Mouse (Mus musculus) adrenal gland, postnatal 14 days (tissue): ENCODE data around the gene Uri1. TPM values are rescaled to one million over a fixed set of nuclear protein-coding genes. Genes with fewer than 3 reads are reported as not detected.

Experiments
- DNase-seq: peaks from one replicate; pipeline ENCODE4 v3.0.0; 2021; ENCODE audit warnings: mixed read lengths
- long read RNA-seq, 2 experiments: library from polyadenylated mRNA; stranded (forward); transcript quantifications; one replicate each; pipeline ENCODE4 v2.0.0; 2021
- total RNA-seq: library from RNA; stranded (reverse); gene quantifications from 2 replicates; pipeline ENCODE4 v1.2.3, GENCODE M21; 2021

The Uri1 gene
- total RNA-seq = 50.8 and 62.0 TPM in 2 replicates
- long read RNA-seq, experiment 1, transcript Uri1-201 (11 exons, 3,441 nt) = major isoform, 129 of 165 reads
- long read RNA-seq, experiment 1, partial matches to known transcripts = 2 of 165 reads
- long read RNA-seq, experiment 1, other reads (novel, unspliced or antisense) = 34 of 165 reads
- long read RNA-seq, experiment 2, transcript Uri1-201 (11 exons, 3,441 nt) = major isoform, 99 of 117 reads
- long read RNA-seq, experiment 2, partial matches to known transcripts = 4 of 117 reads
- long read RNA-seq, experiment 2, other reads (novel, unspliced or antisense) = 14 of 117 reads

GRCm38 (mm10) chr7:38023451-38023850 is at the start of gene Uri1:
Gene Uri1, minus strand, starts transcription at chr7:38023551.
- no peak for DNase-seq

GRCm38 (mm10) chr7:38071065-38071464 is 47.7 kb upstream of the Uri1 start:
- DNase-seq = no peak

- DNase-seq = no peak
These were observed 47.3 kb upstream of the Uri1 start for GRCm38 (mm10) chr7:38070663-38071062.

- DNase-seq = no peak
These were observed 41.1 kb upstream of the Uri1 start for GRCm38 (mm10) chr7:38064431-38064830.

DNA sequence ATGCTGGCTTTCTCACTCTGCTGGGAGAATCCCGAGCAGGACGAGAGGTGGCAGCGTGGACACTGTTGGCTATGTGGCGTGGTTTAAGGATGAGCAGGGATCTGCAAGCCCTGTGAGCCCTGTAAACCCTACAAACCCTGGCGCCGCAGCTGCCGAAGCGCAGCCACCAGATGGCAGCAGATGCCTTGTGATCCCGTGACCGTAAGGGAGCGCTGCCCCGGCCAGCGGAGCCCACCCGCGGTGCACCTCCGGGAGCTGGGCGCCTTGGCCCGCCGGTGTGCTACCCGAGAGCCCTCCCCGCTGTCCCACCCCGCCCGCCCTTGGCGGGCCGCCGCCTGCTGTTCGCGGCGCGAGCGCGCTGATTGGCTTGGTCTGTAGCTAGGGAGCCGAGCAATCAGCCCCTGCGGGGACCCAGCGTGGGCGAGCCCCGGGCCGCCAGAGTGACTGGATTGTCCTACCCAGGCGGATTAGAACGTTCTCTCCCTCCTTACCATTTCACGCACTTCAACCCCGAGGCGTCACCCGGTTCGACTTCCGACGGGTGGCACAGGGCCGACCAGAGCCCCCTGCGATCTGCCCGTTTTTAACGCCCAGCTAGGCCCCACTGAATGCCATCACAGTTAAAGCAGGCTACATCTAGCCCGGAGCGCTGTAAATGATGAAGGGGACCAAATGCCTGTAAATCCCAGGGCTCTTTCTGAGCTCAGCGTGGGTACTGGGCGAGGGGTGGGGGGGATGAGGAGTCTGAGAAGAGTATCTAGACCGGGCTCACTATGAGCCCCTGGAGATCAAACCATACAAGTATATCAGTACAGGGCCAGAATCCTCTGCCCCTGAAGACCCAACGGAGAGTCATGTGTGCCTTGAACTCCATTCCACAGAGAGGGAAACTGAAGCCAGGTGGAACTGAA is 38.0 kb upstream of the Uri1 start:
- peak; percentile 92 for DNase-seq

GRCm38 (mm10) chr7:38059636-38060330 is 36.4 kb upstream of the Uri1 start:
- DNase-seq = no peak

- DNase-seq = no peak
These were observed 35.7 kb upstream of the Uri1 start for GRCm38 (mm10) chr7:38059096-38059495.

DNA sequence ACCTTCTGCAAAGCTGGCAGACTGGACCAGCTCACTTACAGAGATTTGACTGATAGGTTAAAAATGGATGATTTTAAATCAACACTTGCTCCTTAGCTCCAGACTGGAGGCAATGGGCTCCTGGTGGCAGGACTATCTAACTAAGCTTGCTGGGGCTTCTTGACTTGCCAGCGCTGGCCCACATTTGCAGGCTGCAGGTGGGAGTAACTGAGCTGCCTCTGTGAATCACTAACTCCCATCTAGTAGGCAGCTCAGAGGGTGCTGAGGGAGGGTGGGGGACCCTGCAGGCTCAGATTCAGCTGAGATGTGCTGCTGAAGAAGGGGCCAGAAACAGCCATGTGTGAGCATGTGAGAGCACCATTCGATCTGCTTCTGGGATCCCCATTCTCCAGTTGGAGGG is 32.6 kb upstream of the Uri1 start:
- DNase-seq = no peak

- DNase-seq = no peak
These were observed 30.9 kb upstream of the Uri1 start for GRCm38 (mm10) chr7:38054246-38054645.

DNA sequence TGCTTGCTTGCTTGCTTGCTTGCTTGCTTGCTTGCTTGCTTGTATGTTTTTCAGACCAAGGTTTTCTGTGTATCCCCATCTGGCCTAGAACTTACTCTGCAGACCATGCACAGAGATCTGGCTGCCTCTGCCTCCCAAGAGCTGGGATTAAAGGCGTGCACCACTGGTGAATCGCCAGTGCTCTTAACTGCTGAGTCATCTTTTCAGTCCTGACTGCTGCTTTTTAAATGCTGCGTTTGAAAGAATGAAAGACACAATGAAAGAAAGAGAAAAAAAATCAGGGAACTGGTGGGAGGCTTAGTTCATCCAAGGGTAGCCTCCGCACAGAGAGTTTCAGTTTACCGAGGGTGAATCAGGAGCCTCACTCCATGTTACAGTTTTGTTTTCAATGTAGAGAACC is 23.9 kb upstream of the Uri1 start:
- no peak for DNase-seq

DNA sequence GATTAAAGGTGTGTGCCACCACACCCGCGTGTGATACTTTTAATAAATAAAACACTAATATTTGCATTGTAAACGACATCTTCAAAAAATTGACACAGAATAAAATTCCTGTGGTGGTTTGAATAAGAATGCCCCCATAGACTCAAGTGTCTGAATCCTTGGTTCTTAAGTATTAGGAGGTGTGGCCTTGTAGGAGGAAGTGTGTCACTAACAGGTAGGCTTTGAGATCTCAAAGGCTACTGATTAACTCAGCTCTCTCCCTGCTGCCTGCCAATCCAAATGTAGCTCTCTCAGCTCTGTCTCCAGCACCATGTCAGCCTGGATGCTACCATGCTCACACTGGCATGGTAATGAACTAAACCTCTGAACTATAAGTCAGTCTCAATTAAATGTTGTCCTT is 17.9 kb upstream of the Uri1 start:
- DNase-seq = no peak

- no peak for DNase-seq
These were observed 14.2 kb upstream of the Uri1 start for GRCm38 (mm10) chr7:38037586-38037985.

- no peak for DNase-seq
These were observed 7.8 kb upstream of the Uri1 start for GRCm38 (mm10) chr7:38031183-38031582.

DNA sequence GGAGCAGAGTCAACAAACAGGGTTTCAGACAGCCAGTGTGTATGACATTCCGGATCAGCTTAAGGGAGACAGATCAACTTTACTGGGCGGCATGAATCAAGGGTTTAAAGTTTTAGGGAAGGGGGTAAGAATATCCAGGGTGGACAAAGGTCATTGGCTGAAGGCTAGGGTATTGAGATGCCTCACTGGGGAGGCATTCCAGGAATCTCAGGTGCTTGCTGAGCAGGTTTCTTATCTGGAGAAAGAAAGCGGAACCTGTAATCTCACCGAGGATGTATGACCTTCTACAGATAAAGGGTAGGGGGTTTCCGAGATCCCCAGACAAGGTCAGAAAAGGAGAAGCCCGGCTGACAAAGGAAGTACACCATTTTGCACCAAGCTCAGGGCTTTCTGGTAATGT is 7.3 kb upstream of the Uri1 start:
- no peak for DNase-seq

DNA sequence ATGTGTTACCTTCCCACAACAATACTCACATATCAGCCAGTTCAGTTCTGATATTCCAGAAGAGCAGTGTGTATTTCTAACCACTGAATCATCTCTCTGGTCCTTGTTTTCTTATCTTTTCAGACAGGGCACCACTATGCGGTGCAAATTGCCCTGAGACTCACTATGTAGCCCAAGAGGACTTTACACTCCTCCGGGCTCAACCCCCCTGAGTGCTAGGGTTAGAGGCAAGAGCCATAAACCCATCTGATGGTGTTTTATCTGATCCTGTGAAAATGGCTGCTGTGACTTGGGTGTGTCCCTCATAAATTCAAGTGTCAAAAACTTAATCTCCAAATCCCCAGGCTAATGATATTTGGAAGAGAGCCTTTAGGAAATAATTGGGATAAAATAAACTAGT is 6.6 kb upstream of the Uri1 start:
- no peak for DNase-seq

- no peak for DNase-seq
These were observed 5.7 kb upstream of the Uri1 start for GRCm38 (mm10) chr7:38029083-38029482.

DNA sequence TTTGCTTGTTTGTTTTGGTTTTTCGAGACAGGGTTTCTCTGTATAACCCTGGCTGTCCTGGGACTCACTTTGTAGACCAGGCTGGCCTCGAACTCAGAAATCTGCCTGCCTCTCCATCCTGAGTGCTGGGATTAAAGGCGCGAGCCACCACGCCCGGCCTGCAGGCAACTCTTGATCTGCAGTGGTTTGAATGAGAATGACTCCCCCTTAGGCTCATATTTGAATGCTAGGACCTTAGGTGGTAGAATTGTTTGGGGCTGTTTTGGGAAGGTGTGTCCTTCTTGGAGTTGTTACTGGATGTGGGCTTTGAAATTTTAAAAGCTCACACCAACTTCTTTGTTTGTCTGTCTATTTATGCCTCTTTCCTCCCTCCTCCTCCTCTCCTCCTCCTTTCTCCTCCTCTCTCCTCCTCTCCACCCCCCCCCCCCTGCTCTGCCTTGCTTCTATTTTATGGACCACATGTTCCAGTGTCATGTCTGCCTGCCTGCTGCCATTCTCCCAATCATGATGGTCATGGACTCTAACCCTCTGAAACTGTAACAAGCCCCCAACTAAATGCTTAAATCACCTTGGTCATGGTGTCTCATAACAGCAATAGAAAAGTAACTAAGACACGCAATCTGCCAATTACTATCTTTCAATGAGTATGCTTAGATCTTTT is 4.7 kb upstream of the Uri1 start:
- DNase-seq = no peak

GRCm38 (mm10) chr7:38024839-38025238 is 1.5 kb upstream of the Uri1 start:
- no peak for DNase-seq

GRCm38 (mm10) chr7:38019770-38020169 is 3.6 kb downstream of the Uri1 start:
- no peak for DNase-seq

DNA sequence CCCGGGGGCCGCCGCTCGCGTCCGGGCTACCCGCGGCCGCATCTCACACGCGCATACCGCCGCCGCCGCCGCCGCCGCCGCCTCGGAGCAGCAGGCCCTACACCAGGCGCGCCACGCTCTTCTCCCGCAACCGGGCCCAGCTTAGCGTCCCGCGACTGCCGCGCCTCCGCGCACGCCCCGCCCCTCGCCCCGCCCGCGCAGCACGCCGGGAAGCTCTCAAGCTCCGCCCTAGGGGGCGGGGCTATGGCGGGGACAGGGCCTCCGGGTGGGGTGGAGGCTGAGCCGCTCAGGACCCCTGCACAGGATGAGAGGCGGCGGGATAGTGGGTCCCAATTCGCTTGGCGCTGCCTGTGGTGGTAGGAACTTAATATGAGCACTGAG is 4.0 kb downstream of the Uri1 start:
- DNase-seq = peak; percentile 95

DNA sequence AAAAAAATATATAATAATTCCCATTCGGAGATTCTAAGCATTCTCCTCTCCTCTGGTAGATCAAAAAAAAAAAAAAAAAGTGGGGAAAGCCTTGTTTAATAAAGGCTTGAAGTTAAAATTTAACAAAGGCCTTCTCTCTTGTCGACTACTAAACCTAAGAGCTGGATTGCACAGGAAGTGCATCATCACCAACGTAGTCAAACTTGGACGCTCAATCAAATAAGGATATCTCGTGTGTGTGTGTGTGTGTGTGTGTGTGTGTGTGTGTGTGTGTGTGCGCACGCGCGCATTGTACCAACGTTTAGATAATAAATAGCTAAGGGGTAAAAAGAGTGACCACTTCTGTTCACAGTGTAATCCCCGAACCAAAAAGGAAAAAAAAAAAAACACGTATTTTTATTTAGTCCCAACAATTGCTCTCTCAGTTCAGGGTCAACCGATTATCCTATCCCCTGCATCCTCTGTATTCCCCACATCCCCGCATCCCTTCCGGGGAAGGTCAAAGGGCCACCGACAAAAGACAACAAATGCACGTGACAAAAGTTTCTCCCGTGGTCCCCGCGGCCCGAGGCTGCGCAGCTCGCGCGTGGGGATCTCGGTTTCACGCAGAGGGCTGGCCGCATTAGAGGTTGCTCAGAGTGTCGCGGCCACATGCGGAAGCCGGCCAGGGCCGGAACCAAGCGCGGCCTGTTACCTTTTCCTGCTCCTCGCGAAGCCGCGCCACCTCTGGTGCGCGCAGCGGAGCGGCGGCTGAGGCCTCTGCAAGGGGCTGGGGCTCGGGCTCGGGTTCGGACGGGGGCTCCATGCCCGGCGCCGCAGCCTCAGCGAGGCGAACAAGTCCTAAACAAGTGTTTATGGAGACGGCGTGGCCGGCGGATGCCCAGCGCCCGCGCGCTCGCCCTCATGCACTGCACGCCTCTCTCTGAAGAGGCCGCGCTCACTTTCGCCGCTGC is 4.7 kb downstream of the Uri1 start:
- peak; percentile 79 for DNase-seq
